In genomic region chr15:11037711-11038110, GRCm38 (mm10) we compare ENCODE assay signal across 8 mouse cellular contexts. TPM values are rescaled to one million over a fixed set of nuclear protein-coding genes. Genes with fewer than 3 reads are reported as not detected.
A peak's percentile ranks its signal among the peaks of the same experiment; 100 is the strongest.
DNase-seq lines count a peak whose midpoint lies in the region; ATAC-seq and TF ChIP-seq lines count a peak whose summit lies in the region.

Gene Rxfp3, minus strand, starts transcription at chr15:11037991.

- no peaks in the 10 kb centered on the region for H3K79me2 ChIP-seq in liver, adult 2 months (ENCODE audit: control insufficient read depth, insufficient read depth, low read length)

- no peak for TF ChIP-seq POLR2A in liver, adult 2 months (IDR thresholded peaks at IDR 0.05; ENCODE audit: extremely low read depth, insufficient read depth, low read length)

- ATAC-seq in embryonic facial prominence, embryonic 11.5 days (replicated peaks; ENCODE audit: insufficient number of reproducible peaks, low FRiP score, low TSS enrichment, low read depth) = no peak
- no peak; the same call in 1 of the 2 replicates for ATAC-seq in hindbrain, embryonic 14.5 days (ENCODE audit: low FRiP score)
- no peak; the same call in 1 of the 2 replicates for ATAC-seq in midbrain, embryonic 15.5 days (replicated peaks)
- ATAC-seq in activated CD4-positive, CD25-positive, alpha-beta regulatory T cell, adult 4 months = no peak

- 7% methylated on average over 16 of the region's 16 CpGs for whole genome bisulfite sequencing in liver, adult 2 months
- 2% methylated on average over 16 of the region's 16 CpGs for WGBS in embryonic facial prominence, embryonic 11.5 days
- WGBS in hindbrain, embryonic 14.5 days = 2% methylated on average over 16 of the region's 16 CpGs
- WGBS in midbrain, embryonic 15.5 days = 2% methylated on average over 16 of the region's 16 CpGs

- peaks cover 6% of the 10 kb centered on the region for H3K4me1 ChIP-seq in liver, adult 2 months (ENCODE audit: control insufficient read depth, insufficient read depth, low read length)
- H3K4me1 ChIP-seq in embryonic facial prominence, embryonic 11.5 days (ENCODE audit: control insufficient read depth, insufficient read depth, low read length) = peaks cover 12% of the 10 kb centered on the region
- H3K4me1 ChIP-seq in hindbrain, embryonic 14.5 days (replicated peaks; ENCODE audit: control insufficient read depth, insufficient read depth, low read length) = peaks cover 15% of the 10 kb centered on the region
- peaks cover 27% of the 10 kb centered on the region for H3K4me1 ChIP-seq in midbrain, embryonic 15.5 days

- H3K27me3 ChIP-seq in liver, adult 2 months (ENCODE audit: control insufficient read depth, insufficient read depth, low read length) = peaks cover 5% of the 10 kb centered on the region; the same call in 1 of the 2 replicates
- peaks cover 37% of the 10 kb centered on the region for H3K27me3 ChIP-seq in embryonic facial prominence, embryonic 11.5 days (ENCODE audit: control insufficient read depth, insufficient read depth, low read length)
- H3K27me3 ChIP-seq in hindbrain, embryonic 14.5 days (ENCODE audit: control insufficient read depth, insufficient read depth, low read length) = peaks cover 42% of the 10 kb centered on the region
- peaks cover 42% of the 10 kb centered on the region for H3K27me3 ChIP-seq in midbrain, embryonic 15.5 days (replicated peaks)

- TF ChIP-seq CTCF in liver, adult 2 months (IDR thresholded peaks at IDR 0.05; ENCODE audit: low read depth, low read length) = no peak

- H3K27ac ChIP-seq in liver, adult 2 months (replicated peaks; ENCODE audit: insufficient read depth, low read depth, low read length) = no peak within 1 kb of the TSS
- no peak within 1 kb of the TSS for H3K27ac ChIP-seq in embryonic facial prominence, embryonic 11.5 days (replicated peaks; ENCODE audit: low read depth, low read length)
- no peak within 1 kb of the TSS for H3K27ac ChIP-seq in hindbrain, embryonic 14.5 days
- H3K27ac ChIP-seq in midbrain, embryonic 15.5 days = no peak within 1 kb of the TSS

- no peaks in the 10 kb centered on the region for H3K36me3 ChIP-seq in liver, adult 2 months (ENCODE audit: control insufficient read depth, insufficient read depth, low read length)
- no peaks in the 10 kb centered on the region for H3K36me3 ChIP-seq in embryonic facial prominence, embryonic 11.5 days (replicated peaks; ENCODE audit: control insufficient read depth, insufficient read depth, low read depth, low read length)
- H3K36me3 ChIP-seq in hindbrain, embryonic 14.5 days (replicated peaks; ENCODE audit: control insufficient read depth, insufficient read depth) = no peaks in the 10 kb centered on the region
- no peaks in the 10 kb centered on the region for H3K36me3 ChIP-seq in midbrain, embryonic 15.5 days (replicated peaks)

- no peaks in the 10 kb centered on the region for H3K9me3 ChIP-seq in embryonic facial prominence, embryonic 11.5 days (replicated peaks; ENCODE audit: control insufficient read depth, low read length)
- H3K9me3 ChIP-seq in hindbrain, embryonic 14.5 days (ENCODE audit: control insufficient read depth, low read length) = no peaks in the 10 kb centered on the region
- H3K9me3 ChIP-seq in midbrain, embryonic 15.5 days = no peaks in the 10 kb centered on the region

- H3K4me2 ChIP-seq in embryonic facial prominence, embryonic 11.5 days (ENCODE audit: low read depth, low read length) = peak within 1 kb of the TSS; percentile 65
- H3K4me2 ChIP-seq in hindbrain, embryonic 14.5 days (replicated peaks) = peak within 1 kb of the TSS; percentile 81
- H3K4me2 ChIP-seq in midbrain, embryonic 15.5 days = peak within 1 kb of the TSS; percentile 79

- DNase-seq in liver, adult 2 months (ENCODE audit: extremely low read depth, low read depth, low spot score) = no peak
- no peak for DNase-seq in liver
- peak; percentile 56 for DNase-seq in embryonic facial prominence, embryonic 11.5 days (ENCODE audit: low spot score)
- DNase-seq in hindbrain, embryonic 14.5 days (ENCODE audit: low spot score) = peak; percentile 33
- DNase-seq in cerebellum, postnatal 36 days = no peak
- DNase-seq in spleen, postnatal 10 days (ENCODE audit: low spot score in 2 of 2) = no peak

- peak within 1 kb of the TSS; percentile 31; the same call in 1 of the 2 replicates for H3K4me3 ChIP-seq in liver, adult 2 months (ENCODE audit: insufficient read depth, low read depth, low read length)
- H3K4me3 ChIP-seq in embryonic facial prominence, embryonic 11.5 days (ENCODE audit: low read depth, low read length) = peak within 1 kb of the TSS; percentile 27
- peak within 1 kb of the TSS; percentile 39 for H3K4me3 ChIP-seq in hindbrain, embryonic 14.5 days (replicated peaks; ENCODE audit: low read length)
- H3K4me3 ChIP-seq in midbrain, embryonic 15.5 days = peak within 1 kb of the TSS; percentile 36

- H3K9ac ChIP-seq in liver, adult 2 months (ENCODE audit: low read depth, low read length) = no peak within 1 kb of the TSS
- no peak within 1 kb of the TSS; the same call in 1 of the 2 replicates for H3K9ac ChIP-seq in embryonic facial prominence, embryonic 11.5 days (replicated peaks; ENCODE audit: low read length)
- peak within 1 kb of the TSS; percentile 54 for H3K9ac ChIP-seq in hindbrain, embryonic 14.5 days
- peak within 1 kb of the TSS; percentile 26 for H3K9ac ChIP-seq in midbrain, embryonic 15.5 days

RNA-seq across cellular contexts. Expression of gene Rxfp3, which starts in this region (rescaled TPM):
- total RNA-seq in liver, adult 2 months (2014; rRNA removed) = not detected in 2 replicates
- polyA plus RNA-seq in liver, adult 2 months (2012; rRNA removed) = not detected in 2 replicates
- 1.3 and 1.7 TPM in 2 replicates for polyA plus RNA-seq in embryonic facial prominence, embryonic 11.5 days (2014; fragmentation: Nextera tagmentation; extraction: Ambion mirVana)
- 4.0 and 4.3 TPM in 2 replicates for polyA plus RNA-seq in hindbrain, embryonic 14.5 days (2014; fragmentation: Nextera tagmentation; extraction: Ambion mirVana)
- polyA plus RNA-seq in midbrain, embryonic 15.5 days (2015; fragmentation: Nextera tagmentation; extraction: Ambion mirVana) = 2.6 and 3.0 TPM in 2 replicates
- polyA plus RNA-seq in activated CD4-positive, CD25-positive, alpha-beta regulatory T cell, adult 4 months (2017; shearing (Covaris generic)) = not detected

Comparison
In these comparisons a context has a peak if more than half of its experiments do, and no peak if none do; other contexts are left out.
1. DNase-seq: peak in embryonic facial prominence, embryonic 11.5 days (single experiment) and hindbrain, embryonic 14.5 days (single experiment); none in liver, adult 2 months (single experiment), liver (single experiment), cerebellum, postnatal 36 days (0 of 2) and spleen, postnatal 10 days (0 of 2).
2. H3K9ac ChIP-seq: peak in hindbrain, embryonic 14.5 days (single experiment) and midbrain, embryonic 15.5 days (single experiment); none in liver, adult 2 months (single experiment) and embryonic facial prominence, embryonic 11.5 days (single experiment).
3. Peak in every context shown above with its lines, with median percentiles within 50 percentile points of each other: H3K4me3 ChIP-seq and H3K4me2 ChIP-seq.